Mouse (Mus musculus) central nervous system, embryonic 14 days (tissue): ENCODE data around the gene Nsmf. TPM values are rescaled to one million over a fixed set of nuclear protein-coding genes. Genes with fewer than 3 reads are reported as not detected.

Experiments
- polyA plus RNA-seq: library from polyadenylated mRNA; depleted of rRNA; stranded (reverse); fragments of >200 nt; gene quantifications from 2 replicates; pipeline ENCODE4 v1.2.3, GENCODE M21; 2012; rRNA removed

The Nsmf gene
- 192 and 216 TPM in 2 replicates for polyA plus RNA-seq

GRCm38 (mm10) chr2:25054221-25055067 is at the start of gene Nsmf:
Nsmf (plus strand) TSS chr2:25054355.

GRCm38 (mm10) chr2:25080076-25080475 is 25.9 kb downstream of the Nsmf start, which contains the start of gene Entpd8:
Entpd8 (plus strand) TSS chr2:25080304.

GRCm38 (mm10) chr2:25095109-25095850 is 41.1 kb downstream of the Nsmf start, which contains the start of gene Noxa1:
Noxa1 (minus strand) TSS chr2:25095149.

Other genes with a start within 250 kb of the Nsmf start
- gene Ehmt1, start 134.7 kb upstream of the Nsmf start, polyA plus RNA-seq = 121 and 131 TPM in 2 replicates
- gene Arrdc1, start 119.1 kb upstream of the Nsmf start, polyA plus RNA-seq = 56.1 and 59.7 TPM in 2 replicates
- 37.8 and 41.6 TPM in 2 replicates for gene Zmynd19, start 104.6 kb upstream of the Nsmf start, polyA plus RNA-seq
- 36.8 TPM in 2 replicates for gene Dph7, start 92.0 kb upstream of the Nsmf start, polyA plus RNA-seq
- 109 and 115 TPM in 2 replicates for gene Mrpl41, start 79.3 kb upstream of the Nsmf start, polyA plus RNA-seq
- 6.6 and 6.9 TPM in 2 replicates for gene Pnpla7, start 78.3 kb upstream of the Nsmf start, polyA plus RNA-seq
- gene Entpd8, start 25.9 kb downstream of the Nsmf start, polyA plus RNA-seq = 0.07 TPM in 1 of 2 replicates, not detected in the other
- gene Noxa1, start 40.8 kb downstream of the Nsmf start, polyA plus RNA-seq = 0.24 TPM in 1 of 2 replicates, not detected in the other
- gene Nrarp, start 126.4 kb downstream of the Nsmf start, polyA plus RNA-seq = 37.0 and 53.2 TPM in 2 replicates
- gene Tor4a, start 142.5 kb downstream of the Nsmf start, polyA plus RNA-seq = 1.8 and 2.2 TPM in 2 replicates
- gene Nelfb, start 157.1 kb downstream of the Nsmf start, polyA plus RNA-seq = 79.8 and 89.6 TPM in 2 replicates
- gene Stpg3, start 160.3 kb downstream of the Nsmf start, polyA plus RNA-seq = not detected in 2 replicates
- 0.13 and 0.33 TPM in 2 replicates for gene Fam166a, start 164.4 kb downstream of the Nsmf start, polyA plus RNA-seq
- gene Tubb4b, start 170.3 kb downstream of the Nsmf start, polyA plus RNA-seq = 415 and 443 TPM in 2 replicates
- not detected in 2 replicates for gene Slc34a3, start 180.0 kb downstream of the Nsmf start, polyA plus RNA-seq
- gene Rnf224, start 182.4 kb downstream of the Nsmf start, polyA plus RNA-seq = not detected in 2 replicates
- 91.0 and 95.4 TPM in 2 replicates for gene Rnf208, start 187.9 kb downstream of the Nsmf start, polyA plus RNA-seq
- gene Cysrt1, start 188.1 kb downstream of the Nsmf start, polyA plus RNA-seq = 0.06 and 0.34 TPM in 2 replicates
- gene AL732309.1, start 192.5 kb downstream of the Nsmf start, polyA plus RNA-seq = 16.3 and 16.9 TPM in 2 replicates
- gene Tmem203, start 201.1 kb downstream of the Nsmf start, polyA plus RNA-seq = 24.3 and 25.3 TPM in 2 replicates
- 9.4 and 10.5 TPM in 2 replicates for gene Tprn, start 208.3 kb downstream of the Nsmf start, polyA plus RNA-seq
- 122 and 127 TPM in 2 replicates for gene Ssna1, start 218.1 kb downstream of the Nsmf start, polyA plus RNA-seq
- gene Anapc2, start 218.1 kb downstream of the Nsmf start, polyA plus RNA-seq = 121 and 122 TPM in 2 replicates
- not detected in 2 replicates for gene Tmem210, start 233.8 kb downstream of the Nsmf start, polyA plus RNA-seq
- 0.08 TPM in 1 of 2 replicates, not detected in the other for gene Lrrc26, start 235.6 kb downstream of the Nsmf start, polyA plus RNA-seq